Mouse (Mus musculus): ENCODE measurements around the gene Cebpg. TPM values are rescaled to one million over a fixed set of nuclear protein-coding genes. Genes with fewer than 3 reads are reported as not detected.

The Cebpg gene
- polyA plus RNA-seq, 1 experiment from 2014 or later: 24.2 TPM

DNA sequence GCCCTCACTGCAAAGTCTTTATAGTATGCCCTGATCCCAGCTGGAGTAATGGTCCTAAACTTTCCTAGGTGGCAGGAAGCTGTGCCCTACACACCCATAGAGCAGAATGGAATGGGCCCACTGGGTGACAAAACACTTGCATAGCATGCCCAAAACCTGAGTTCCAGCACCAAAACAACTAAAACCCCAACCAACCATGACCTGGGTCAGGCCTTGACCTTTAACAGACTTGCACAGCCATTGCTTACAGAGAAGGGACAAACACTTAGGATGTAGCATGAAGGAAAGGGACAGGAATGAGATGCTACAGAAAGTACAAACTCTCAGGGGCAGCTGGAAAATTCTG is 14.2 kb downstream of the Cebpg start:
- H3K4me2 ChIP-seq (ENCODE audit: low read length): no peak overlapping the region
- H3K9ac ChIP-seq (ENCODE audit: low read depth, low read length): no peak overlapping the region
- ATAC-seq: no peak
- H3K27ac ChIP-seq (ENCODE audit: low read length): 0 out of 2 replicates have a peak overlapping the region, but pooled peaks have one; percentile 6
- no peaks in the 10 kb centered on the region for H3K4me1 ChIP-seq (ENCODE audit: control insufficient read depth, insufficient read depth, low read length)
- no peak overlapping the region for H3K4me3 ChIP-seq (ENCODE audit: low read depth, low read length)
- H3K9me3 ChIP-seq (replicated peaks; ENCODE audit: control insufficient read depth, low read length, poor library complexity, severe bottlenecking): no peaks in the 10 kb centered on the region
- H3K27me3 ChIP-seq (ENCODE audit: control insufficient read depth, insufficient read depth, low read depth, low read length): no peaks in the 10 kb centered on the region
- H3K36me3 ChIP-seq (ENCODE audit: control insufficient read depth, insufficient read depth, low read length): peaks cover 31% of the 10 kb centered on the region

DNA sequence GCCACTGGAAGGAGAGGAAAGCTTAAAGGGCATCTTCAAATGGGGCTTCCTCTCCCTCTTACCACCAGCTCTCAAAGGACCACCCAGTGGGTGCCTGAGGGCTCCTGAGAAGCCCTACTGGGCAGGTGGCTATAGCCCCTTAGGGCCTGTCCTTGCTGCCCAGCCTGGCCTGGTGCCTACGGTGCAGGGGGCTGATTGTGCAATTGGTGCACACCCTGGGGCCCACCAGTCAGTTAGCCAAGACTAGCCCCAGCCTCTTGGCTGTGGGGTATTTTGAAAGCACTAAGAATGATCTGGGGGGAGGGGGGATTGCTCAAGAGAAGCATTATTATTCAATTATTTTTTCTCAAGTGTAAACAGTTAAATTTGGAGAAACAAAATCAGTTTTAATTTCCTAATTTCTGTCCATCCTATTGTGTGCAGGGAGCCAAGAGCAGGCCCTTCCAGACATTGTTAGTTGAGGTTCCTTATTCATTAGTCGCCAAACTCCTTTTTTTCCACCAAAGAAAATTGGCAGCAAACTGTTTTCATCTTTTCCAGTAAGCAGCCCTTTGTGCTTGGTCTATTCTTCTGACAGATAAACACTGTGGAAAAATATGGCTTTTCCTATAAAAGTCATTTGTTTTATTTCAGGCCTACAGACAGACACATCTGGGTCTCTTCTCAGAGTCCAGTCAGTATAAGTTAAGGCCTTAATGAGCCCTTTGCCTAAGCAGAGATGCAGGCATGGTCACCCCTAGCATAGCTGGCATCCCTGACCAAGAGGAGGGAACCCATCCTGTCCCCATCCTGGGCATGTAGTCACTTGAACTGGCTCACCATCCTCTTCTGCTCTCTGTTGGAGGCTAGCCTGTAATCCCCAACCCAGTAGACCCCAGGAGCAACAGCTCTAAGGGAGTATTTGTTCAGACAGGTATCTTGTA is 14.8 kb downstream of the Cebpg start:
- Histone ChIP-seq H3K27ac (ENCODE audit: low read length) (0 out of 2 replicates have a peak overlapping the region, but pooled peaks have one; percentile 6), H3K4me3 (ENCODE audit: low read depth, low read length) (no peak overlapping the region), H3K4me2 (ENCODE audit: low read length) (no peak overlapping the region), H3K36me3 (ENCODE audit: control insufficient read depth, insufficient read depth, low read length) (peaks cover 31% of the 10 kb centered on the region), H3K9ac (ENCODE audit: low read depth, low read length) (no peak overlapping the region), H3K4me1 (ENCODE audit: control insufficient read depth, insufficient read depth, low read length) (no peaks in the 10 kb centered on the region), H3K27me3 (ENCODE audit: control insufficient read depth, insufficient read depth, low read depth, low read length) (no peaks in the 10 kb centered on the region), H3K9me3 (replicated peaks; ENCODE audit: control insufficient read depth, low read length, poor library complexity, severe bottlenecking) (no peaks in the 10 kb centered on the region)
- WGBS: 78% methylated on average over 2 of the region's 2 CpGs
- ATAC-seq: no peak

DNA sequence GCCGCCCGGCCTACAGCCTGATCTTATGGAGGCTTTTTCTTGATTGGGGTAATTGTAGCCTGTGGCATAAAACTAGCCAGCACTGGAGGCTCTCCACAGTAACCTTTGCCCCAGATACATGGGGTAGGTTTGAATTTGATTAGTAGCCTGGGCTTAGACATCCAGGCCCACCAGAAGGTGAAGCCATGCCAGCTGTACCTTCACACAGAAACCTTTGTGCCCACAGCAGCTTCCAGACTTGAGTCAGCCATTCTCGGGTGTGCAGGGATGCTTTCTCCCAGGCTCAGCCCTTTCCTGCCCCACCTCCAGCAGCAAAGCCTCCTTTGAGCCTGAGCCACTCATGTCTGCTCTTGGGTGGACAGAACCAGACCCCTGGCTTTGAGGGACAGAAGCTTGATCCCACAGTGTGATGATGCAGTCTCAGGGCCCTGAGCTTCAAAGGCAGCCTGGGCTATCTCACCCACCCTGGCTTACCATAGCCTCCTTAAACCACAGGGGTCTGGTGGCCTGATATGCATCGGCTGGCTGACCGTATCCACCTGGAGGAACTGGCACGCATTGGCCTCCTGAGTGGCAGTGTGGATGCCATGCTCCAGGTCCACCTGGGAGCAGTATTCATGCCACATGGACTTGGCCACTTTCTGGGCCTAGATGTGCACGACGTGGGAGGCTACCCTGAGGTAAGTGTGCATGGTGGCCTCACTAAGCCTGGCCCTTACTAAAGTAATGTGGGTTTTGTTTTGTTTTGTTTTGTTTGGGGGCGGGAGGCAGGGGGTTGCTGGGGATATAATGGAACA is 16.0 kb downstream of the Cebpg start:
- no peak overlapping the region for H3K4me3 ChIP-seq (ENCODE audit: low read depth, low read length)

DNA sequence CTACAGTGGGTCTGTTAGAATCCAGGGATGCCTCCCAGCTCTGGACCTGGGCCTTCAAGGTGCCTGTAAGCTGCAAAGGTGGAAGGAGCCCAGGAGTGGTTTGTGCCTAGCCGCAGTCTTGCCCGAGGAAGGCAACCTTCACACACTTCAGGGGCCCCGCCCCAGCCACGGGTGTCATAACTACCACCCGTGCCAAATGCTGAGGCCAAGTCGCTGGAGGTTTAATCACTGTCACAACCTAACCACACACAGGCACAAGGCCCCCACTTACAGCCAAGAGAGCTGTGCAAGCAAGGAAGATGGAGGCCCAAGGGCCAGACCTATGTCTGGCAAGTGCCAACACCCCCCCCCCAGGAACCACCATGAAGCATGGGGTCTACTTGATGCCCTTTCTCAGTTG is 19.0 kb downstream of the Cebpg start:
- Histone ChIP-seq H3K4me3 (ENCODE audit: low read depth, low read length) (no peak overlapping the region), H3K36me3 (ENCODE audit: control insufficient read depth, insufficient read depth, low read length) (peaks cover 6% of the 10 kb centered on the region), H3K27me3 (ENCODE audit: control insufficient read depth, insufficient read depth, low read depth, low read length) (no peaks in the 10 kb centered on the region), H3K4me2 (ENCODE audit: low read length) (no peak overlapping the region), H3K9me3 (replicated peaks; ENCODE audit: control insufficient read depth, low read length, poor library complexity, severe bottlenecking) (no peaks in the 10 kb centered on the region), H3K27ac (ENCODE audit: low read length) (no peak overlapping the region), H3K4me1 (ENCODE audit: control insufficient read depth, insufficient read depth, low read length) (no peaks in the 10 kb centered on the region; the same call in 1 of the 2 replicates), H3K9ac (ENCODE audit: low read depth, low read length) (no peak overlapping the region)
- no peak for ATAC-seq
- WGBS: 94% methylated on average over 6 of the region's 6 CpGs

More for the DNA sequence above, 16.0 kb downstream of the Cebpg start:
- Histone ChIP-seq H3K4me1 (ENCODE audit: control insufficient read depth, insufficient read depth, low read length) (no peaks in the 10 kb centered on the region; the same call in 1 of the 2 replicates), H3K9ac (ENCODE audit: low read depth, low read length) (no peak overlapping the region), H3K27ac (ENCODE audit: low read length) (no peak overlapping the region), H3K4me2 (ENCODE audit: low read length) (no peak overlapping the region), H3K27me3 (ENCODE audit: control insufficient read depth, insufficient read depth, low read depth, low read length) (no peaks in the 10 kb centered on the region), H3K9me3 (replicated peaks; ENCODE audit: control insufficient read depth, low read length, poor library complexity, severe bottlenecking) (no peaks in the 10 kb centered on the region), H3K36me3 (ENCODE audit: control insufficient read depth, insufficient read depth, low read length) (peaks cover 25% of the 10 kb centered on the region)
- WGBS: 92% methylated on average over 9 of the region's 9 CpGs
- ATAC-seq: no peak

DNA sequence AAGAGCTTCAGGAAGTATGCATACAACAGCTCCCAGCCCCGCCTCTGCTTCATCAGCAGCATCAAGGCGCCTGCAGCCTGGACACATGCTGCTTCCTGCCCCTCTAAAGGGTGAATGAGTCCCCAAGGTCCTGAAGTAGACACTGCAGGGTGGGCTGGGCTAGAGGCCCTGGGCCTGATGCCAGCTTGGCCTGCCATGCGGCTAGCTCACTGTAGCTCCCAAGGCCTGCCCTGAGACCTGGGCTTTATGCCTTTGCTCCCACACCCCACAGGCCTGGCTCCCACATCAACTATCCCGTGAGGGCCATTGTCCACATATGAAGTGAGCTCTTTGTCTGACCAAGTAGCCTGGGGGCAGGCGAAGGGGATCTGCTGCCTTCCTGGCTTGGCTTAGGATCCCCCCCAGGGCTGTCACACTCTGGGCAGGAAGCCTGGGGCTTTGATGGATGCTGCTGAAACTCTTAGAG is 20.1 kb downstream of the Cebpg start:
- WGBS: 42% methylated on average over 5 of the region's 5 CpGs
- no peaks in the 10 kb centered on the region for H3K9me3 ChIP-seq (replicated peaks; ENCODE audit: control insufficient read depth, low read length, poor library complexity, severe bottlenecking)
- peak; percentile 75 for ATAC-seq
- no peak overlapping the region for H3K27ac ChIP-seq (ENCODE audit: low read length)
- no peaks in the 10 kb centered on the region for H3K27me3 ChIP-seq (ENCODE audit: control insufficient read depth, insufficient read depth, low read depth, low read length)
- no peak overlapping the region for H3K4me3 ChIP-seq (ENCODE audit: low read depth, low read length)
- H3K9ac ChIP-seq (ENCODE audit: low read depth, low read length): 0 out of 2 replicates have a peak overlapping the region, but pooled peaks have one; percentile 6
- no peak overlapping the region for H3K4me2 ChIP-seq (ENCODE audit: low read length)
- H3K4me1 ChIP-seq (ENCODE audit: control insufficient read depth, insufficient read depth, low read length): no peaks in the 10 kb centered on the region; the same call in 1 of the 2 replicates
- peaks cover 5% of the 10 kb centered on the region; the same call in 1 of the 2 replicates for H3K36me3 ChIP-seq (ENCODE audit: control insufficient read depth, insufficient read depth, low read length)

DNA sequence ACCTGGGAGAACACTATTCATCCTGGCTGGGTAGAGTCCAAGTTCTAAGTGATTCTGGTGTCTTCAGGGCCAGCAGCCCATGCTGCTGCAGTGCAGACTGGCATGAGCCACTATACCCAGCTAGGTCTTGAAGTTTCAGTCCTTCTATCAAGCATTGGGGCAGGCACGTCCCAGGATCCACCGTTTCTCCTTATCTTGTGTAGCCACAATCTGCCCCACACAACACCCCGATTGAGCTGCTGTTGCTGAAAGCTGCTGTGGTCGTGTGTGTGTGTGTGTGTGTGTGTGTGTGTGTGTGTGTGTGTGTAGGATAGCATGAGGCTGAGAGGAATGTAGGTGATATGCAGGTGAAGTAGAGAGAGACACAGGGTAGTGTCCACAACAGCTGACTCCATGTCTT is 20.8 kb downstream of the Cebpg start:
- 79% methylated on average over 4 of the region's 4 CpGs for WGBS
- Histone ChIP-seq H3K36me3 (ENCODE audit: control insufficient read depth, insufficient read depth, low read length) (peaks cover 5% of the 10 kb centered on the region; the same call in 1 of the 2 replicates), H3K9me3 (replicated peaks; ENCODE audit: control insufficient read depth, low read length, poor library complexity, severe bottlenecking) (no peaks in the 10 kb centered on the region), H3K9ac (ENCODE audit: low read depth, low read length) (no peak overlapping the region), H3K4me2 (ENCODE audit: low read length) (no peak overlapping the region), H3K27ac (ENCODE audit: low read length) (no peak overlapping the region), H3K27me3 (ENCODE audit: control insufficient read depth, insufficient read depth, low read depth, low read length) (no peaks in the 10 kb centered on the region), H3K4me3 (ENCODE audit: low read depth, low read length) (no peak overlapping the region), H3K4me1 (ENCODE audit: control insufficient read depth, insufficient read depth, low read length) (no peaks in the 10 kb centered on the region; the same call in 1 of the 2 replicates)
- no peak for ATAC-seq

DNA sequence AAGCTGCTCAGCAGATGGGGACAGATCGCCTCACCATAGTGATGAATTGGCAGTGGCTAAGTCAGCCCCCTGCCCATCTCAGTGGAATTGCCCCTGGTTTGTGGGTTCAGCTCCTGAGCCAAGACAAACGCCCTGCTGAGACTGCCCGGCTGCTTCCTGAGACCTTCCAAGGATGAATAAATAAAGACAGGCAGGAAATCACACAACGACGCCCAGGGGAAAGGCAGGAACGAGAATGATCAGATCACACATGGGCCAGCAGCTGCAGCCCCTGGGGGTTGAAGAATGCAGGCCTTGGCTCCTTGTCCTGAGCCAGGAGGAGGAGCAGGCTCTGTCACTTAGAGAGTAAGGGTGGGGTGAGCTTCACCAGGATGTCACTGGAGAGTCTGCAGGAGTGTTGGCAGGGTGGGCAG is 21.2 kb downstream of the Cebpg start:
- H3K36me3 ChIP-seq (ENCODE audit: control insufficient read depth, insufficient read depth, low read length): peaks cover 5% of the 10 kb centered on the region; the same call in 1 of the 2 replicates
- ATAC-seq: no peak

DNA sequence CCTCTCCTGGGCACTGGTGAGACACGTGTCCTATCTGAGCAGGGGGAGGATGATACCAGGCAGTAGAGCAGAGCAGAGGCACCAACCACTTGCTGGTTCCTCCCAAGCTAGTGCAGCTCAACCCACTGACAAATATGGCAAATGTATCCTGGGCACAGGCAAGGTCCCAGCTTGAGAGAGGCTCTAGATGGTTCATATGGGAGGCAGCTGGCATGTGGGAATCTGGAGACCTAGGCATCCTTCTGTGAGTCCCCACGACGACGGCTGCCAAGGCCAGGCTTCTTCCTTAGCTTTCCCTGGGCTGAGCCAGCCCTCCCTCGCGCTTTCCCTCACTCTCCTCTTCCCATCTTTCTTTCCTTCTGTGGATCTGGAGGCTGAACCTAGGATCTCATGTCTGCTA is 25.8 kb downstream of the Cebpg start:
- no peak for ATAC-seq
- Histone ChIP-seq H3K4me1 (ENCODE audit: control insufficient read depth, insufficient read depth, low read length) (peaks cover 6% of the 10 kb centered on the region), H3K27ac (ENCODE audit: low read length) (no peak overlapping the region), H3K27me3 (ENCODE audit: control insufficient read depth, insufficient read depth, low read depth, low read length) (no peaks in the 10 kb centered on the region), H3K4me2 (ENCODE audit: low read length) (no peak overlapping the region), H3K9ac (ENCODE audit: low read depth, low read length) (no peak overlapping the region), H3K36me3 (ENCODE audit: control insufficient read depth, insufficient read depth, low read length) (no peaks in the 10 kb centered on the region), H3K4me3 (ENCODE audit: low read depth, low read length) (no peak overlapping the region), H3K9me3 (replicated peaks; ENCODE audit: control insufficient read depth, low read length, poor library complexity, severe bottlenecking) (no peaks in the 10 kb centered on the region)
- WGBS: 82% methylated on average over 6 of the region's 6 CpGs

More for the DNA sequence above, 21.2 kb downstream of the Cebpg start:
- Histone ChIP-seq H3K4me2 (ENCODE audit: low read length) (no peak overlapping the region), H3K27me3 (ENCODE audit: control insufficient read depth, insufficient read depth, low read depth, low read length) (no peaks in the 10 kb centered on the region), H3K9ac (ENCODE audit: low read depth, low read length) (no peak overlapping the region), H3K4me1 (ENCODE audit: control insufficient read depth, insufficient read depth, low read length) (no peaks in the 10 kb centered on the region; the same call in 1 of the 2 replicates), H3K27ac (ENCODE audit: low read length) (no peak overlapping the region), H3K4me3 (ENCODE audit: low read depth, low read length) (no peak overlapping the region), H3K9me3 (replicated peaks; ENCODE audit: control insufficient read depth, low read length, poor library complexity, severe bottlenecking) (no peaks in the 10 kb centered on the region)
- 41% methylated on average over 6 of the region's 6 CpGs for WGBS

Data from midbrain, embryonic 16.5 days (tissue).